ENCODE assay signal across 26 mouse cellular contexts in the genomic region with DNA sequence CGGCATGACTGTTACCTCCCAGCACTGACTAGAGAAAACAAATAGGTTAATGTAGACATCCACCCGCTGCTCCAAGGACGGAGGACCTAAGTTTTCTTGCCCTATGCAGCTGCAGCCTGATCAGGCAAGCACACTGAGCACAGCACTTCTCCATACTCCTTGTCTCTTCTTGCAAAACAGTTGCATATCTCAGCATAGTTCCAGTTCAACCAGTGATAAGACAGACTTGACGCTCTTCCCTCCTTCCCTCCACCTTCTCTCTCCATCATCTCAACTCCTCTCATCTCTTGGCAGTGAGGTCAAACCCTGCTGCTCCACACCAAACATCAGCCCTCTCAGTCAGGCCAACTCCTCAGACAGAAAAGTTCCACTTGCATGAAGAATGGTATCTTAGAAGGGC.
"Had no signal": no experiment of that assay in that cellular context is flagged by ENCODE, and none has a peak within 500 bp of the region (broad histone marks: within the 10 kb centered on the region; RNA-seq: fewer than 3 reads in every experiment).

No protein-coding gene starts in this region.

- H3K4me2 ChIP-seq: heart, embryonic 12.5 days; hindbrain, embryonic 12.5 days; hindbrain, embryonic 14.5 days; intestine, embryonic 15.5 days; limb, embryonic 13.5 days; limb, embryonic 15.5 days; liver, embryonic 11.5 days; liver, embryonic 15.5 days had no signal

- ATAC-seq: hindbrain, embryonic 16.5 days; inflammation-experienced regulatory T-cells, adult 6 months; intestine, embryonic 15.5 days; intestine, postnatal 0 days had no signal

- H3K27me3 ChIP-seq: heart, embryonic 12.5 days; hindbrain, embryonic 12.5 days; intestine, embryonic 15.5 days; limb, embryonic 13.5 days; limb, embryonic 15.5 days; liver, embryonic 15.5 days had no signal

- H3K9me3 ChIP-seq: heart, embryonic 10.5 days; heart, embryonic 12.5 days; hindbrain, embryonic 10.5 days; hindbrain, embryonic 12.5 days; intestine, embryonic 15.5 days; limb, embryonic 13.5 days; limb, embryonic 15.5 days; liver, embryonic 15.5 days had no signal

- H3K9ac ChIP-seq: heart, embryonic 12.5 days; hindbrain, embryonic 12.5 days; hindbrain, embryonic 14.5 days; intestine, embryonic 15.5 days; limb, embryonic 13.5 days; limb, embryonic 15.5 days; liver, embryonic 15.5 days had no signal

- H3K4me1 ChIP-seq: heart, embryonic 10.5 days; heart, embryonic 12.5 days; intestine, embryonic 15.5 days; limb, embryonic 13.5 days; limb, embryonic 15.5 days had no signal

- H3K27ac ChIP-seq: gastrocnemius, adult 2 months; heart, embryonic 10.5 days; hindbrain, embryonic 10.5 days; hindbrain, embryonic 12.5 days; hindbrain, embryonic 14.5 days; intestine, embryonic 15.5 days; layer of hippocampus, adult 2 months; left cerebral cortex, adult 2 months; limb, embryonic 13.5 days; limb, embryonic 15.5 days; liver, embryonic 15.5 days had no signal

- DNase-seq: gastrocnemius, adult 2 months; gastrocnemius, postnatal 10 days; gastrocnemius, postnatal 25 days; heart, adult 18-20 months; heart, postnatal 10 days; heart, postnatal 4 days; kidney, adult 18-20 months; kidney, adult 8-10 months; kidney, postnatal 10 days; kidney, postnatal 25 days; kidney, postnatal 4 days had no signal

- H3K4me3 ChIP-seq: gastrocnemius, adult 2 months; heart, embryonic 10.5 days; heart, embryonic 12.5 days; hindbrain, embryonic 10.5 days; hindbrain, embryonic 12.5 days; intestine, embryonic 15.5 days; layer of hippocampus, adult 2 months; left cerebral cortex, adult 2 months; limb, embryonic 13.5 days; limb, embryonic 15.5 days; liver, embryonic 15.5 days had no signal
